Mouse (Mus musculus) heart, embryonic 13.5 days (tissue): ENCODE data around the gene Cd4. TPM values are rescaled to one million over a fixed set of nuclear protein-coding genes. Genes with fewer than 3 reads are reported as not detected.

Source experiments
- ATAC-seq: fragments of 200-750 bp; cut with Nextera tagmentation; 2 replicates; pipeline ENCODE4 v1.8.0; 2017; ENCODE audit warnings: moderate TSS enrichment; ENCODE audit not compliant: insufficient number of reproducible peaks, low FRiP score, low TSS enrichment; ENCODE audit errors: extremely low read depth
- H3K27ac ChIP-seq: fragments of 300-500 bp; sonication (generic); replicated peaks from 2 replicates; pipeline ENCODE4 v1.5.1; 2015; ENCODE audit warnings: moderate library complexity, mild to moderate bottlenecking, inconsistent platforms
- H3K27me3 ChIP-seq: fragments of 300-500 bp; sonication (generic); replicated peaks from 2 replicates; pipeline ENCODE4 v1.6.1; 2015; ENCODE audit warnings: mild to moderate bottlenecking, inconsistent platforms
- H3K36me3 ChIP-seq: fragments of 300-500 bp; sonication (generic); 2 replicates; pipeline ENCODE4 v1.6.1; 2015; ENCODE audit warnings: mild to moderate bottlenecking, inconsistent platforms
- H3K4me1 ChIP-seq: fragments of 300-500 bp; sonication (generic); 2 replicates; pipeline ENCODE4 v1.6.1; 2015; ENCODE audit warnings: inconsistent platforms
- H3K4me2 ChIP-seq: fragments of 300-500 bp; sonication (generic); 2 replicates; pipeline ENCODE4 v1.6.1; 2015; ENCODE audit warnings: inconsistent platforms, mild to moderate bottlenecking, moderate library complexity
- H3K4me3 ChIP-seq: fragments of 300-500 bp; sonication (generic); 2 replicates; pipeline ENCODE4 v1.5.1; 2015; ENCODE audit warnings: moderate library complexity, mild to moderate bottlenecking, inconsistent platforms
- H3K9ac ChIP-seq: fragments of 300-500 bp; sonication (generic); 2 replicates; pipeline ENCODE4 v1.6.1; 2015; ENCODE audit warnings: inconsistent platforms, mild to moderate bottlenecking, moderate library complexity
- H3K9me3 ChIP-seq: fragments of 300-500 bp; sonication (generic); 2 replicates; pipeline ENCODE4 v1.6.1; 2016; ENCODE audit warnings: inconsistent platforms
- WGBS: fragments of 180-500 bp; shearing (Covaris S2); methylation state at CpG from one replicate; pipeline ENCODE4 v1.1.7; 2015; ENCODE audit warnings: mixed read lengths; 5-methylcytosine and 5-hydroxymethylcytosine counted together
- polyA plus RNA-seq: library from polyadenylated mRNA; unstranded; fragments of >200 nt; fragmentation: Nextera tagmentation; extraction: Ambion mirVana; gene quantifications from 2 replicates; pipeline ENCODE4 v1.2.1, GENCODE M21; 2015

Gene Cd4
- polyA plus RNA-seq, 1 experiment from 2014 or later, result not detected

DNA sequence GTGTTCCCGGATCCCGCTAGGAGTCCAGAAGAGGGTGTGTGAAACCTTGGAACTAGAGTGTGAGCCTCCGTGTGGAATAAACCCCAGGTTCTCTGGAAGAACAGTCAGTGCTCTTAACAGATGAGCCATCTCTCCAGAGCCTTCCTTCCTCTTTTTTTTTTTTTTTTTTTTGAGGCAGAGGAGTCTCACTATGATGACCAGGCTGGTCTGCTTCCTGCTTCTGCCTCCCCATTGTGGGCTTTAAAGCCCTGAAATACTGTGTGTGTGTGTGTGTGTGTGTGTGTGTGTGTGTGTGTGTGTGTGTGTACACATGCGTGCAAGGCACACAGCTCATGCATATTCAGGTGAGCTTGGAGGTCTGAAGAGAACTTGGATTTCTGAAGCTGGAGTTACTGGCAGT is 33.5 kb upstream of the Cd4 start:
- Histone ChIP-seq H3K4me3 (no peak overlapping the region), H3K27ac (peak overlapping the region; percentile 98), H3K36me3 (no peaks in the 10 kb centered on the region), H3K9ac (peak overlapping the region; percentile 40; the same call in 1 of the 2 replicates), H3K4me1 (peaks cover 53% of the 10 kb centered on the region), H3K9me3 (no peaks in the 10 kb centered on the region), H3K4me2 (no peak overlapping the region), H3K27me3 (no peaks in the 10 kb centered on the region)
- 67% methylated on average over 4 of the region's 4 CpGs for WGBS
- no peak for ATAC-seq

DNA sequence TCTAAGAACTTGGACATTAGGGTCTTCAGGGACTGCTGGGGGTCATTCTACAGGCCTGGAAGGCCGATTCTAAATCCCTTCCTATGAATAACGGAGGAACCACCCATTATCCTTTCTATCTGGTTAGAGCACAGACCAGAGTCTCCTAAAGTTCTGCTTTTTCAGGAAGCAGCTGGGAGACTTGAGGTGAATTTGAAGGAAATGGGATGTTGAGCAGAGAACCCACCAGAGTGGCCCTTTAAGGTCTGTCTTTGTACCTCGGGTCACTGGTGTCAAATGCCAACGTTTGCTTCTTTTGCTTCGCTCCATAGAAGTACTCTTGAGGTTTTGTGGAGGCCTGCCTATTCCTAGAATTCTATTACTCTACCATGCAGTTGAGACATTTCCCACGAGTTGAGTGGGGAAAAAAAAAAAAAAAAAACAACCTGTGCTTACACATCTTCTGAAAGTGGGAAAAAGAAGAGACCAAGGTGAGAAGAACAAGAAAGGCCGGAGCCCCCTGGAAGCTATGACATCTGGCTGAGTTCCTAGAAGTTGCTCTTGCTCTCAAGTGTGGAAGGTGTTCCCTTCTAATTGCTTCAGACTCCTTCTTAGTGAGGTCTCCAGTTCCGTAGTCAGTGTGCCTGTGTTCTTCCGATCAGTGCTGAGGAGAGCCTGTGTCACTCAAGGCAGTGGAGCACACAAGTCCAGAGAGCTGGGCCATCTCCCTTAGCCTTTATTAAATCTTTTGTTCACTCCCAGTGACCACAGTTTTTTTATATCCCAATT is 32.5 kb upstream of the Cd4 start:
- Histone ChIP-seq H3K36me3 (no peaks in the 10 kb centered on the region), H3K4me2 (peak overlapping the region; percentile 100), H3K27ac (peak overlapping the region; percentile 98), H3K27me3 (no peaks in the 10 kb centered on the region), H3K9me3 (no peaks in the 10 kb centered on the region), H3K4me3 (peak overlapping the region; percentile 43), H3K9ac (peak overlapping the region; percentile 77), H3K4me1 (peaks cover 52% of the 10 kb centered on the region)
- WGBS, result 27% methylated on average over 9 of the region's 9 CpGs
- ATAC-seq, result no peak

DNA sequence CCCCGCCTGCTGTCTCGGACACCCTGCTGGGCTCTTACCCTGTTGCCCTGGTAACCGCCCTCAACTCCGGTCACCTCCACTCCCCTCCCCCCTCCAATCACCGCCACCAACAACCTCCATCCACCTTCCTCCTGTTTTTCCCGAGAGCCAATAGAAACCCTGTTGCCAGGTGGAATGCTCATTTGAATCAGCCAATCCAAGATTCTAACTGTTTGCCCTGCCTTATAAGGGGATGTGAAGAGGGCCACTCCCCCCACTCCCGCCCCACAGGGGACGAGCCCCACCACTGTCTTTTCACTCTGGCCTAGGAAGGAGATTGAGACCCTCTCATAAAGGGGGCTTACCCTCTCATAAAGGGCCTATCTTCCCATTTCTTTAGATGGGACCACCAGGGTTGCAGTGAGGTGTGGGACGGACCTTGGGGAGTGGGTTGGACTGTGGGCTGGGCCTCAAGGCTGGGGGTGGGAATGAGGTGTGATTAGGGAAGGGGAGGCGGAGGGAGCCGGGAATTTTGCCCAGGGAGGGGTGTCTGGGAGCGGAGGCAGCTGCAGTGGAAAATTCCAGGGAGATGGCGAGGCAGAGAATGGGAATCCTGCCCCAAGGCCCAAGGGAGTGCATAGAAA is 31.8 kb upstream of the Cd4 start, which contains the start of gene Ptms:
Ptms (minus strand) TSS at position 409 of the 623 bp plus-strand sequence.
- Histone ChIP-seq H3K4me1 (peaks cover 52% of the 10 kb centered on the region), H3K27ac (peak within 1 kb of the TSS; percentile 100), H3K9ac (peak within 1 kb of the TSS; percentile 100), H3K36me3 (peaks cover 3% of the 10 kb centered on the region), H3K4me3 (peak within 1 kb of the TSS; percentile 43), H3K27me3 (no peaks in the 10 kb centered on the region), H3K4me2 (peak within 1 kb of the TSS; percentile 100), H3K9me3 (no peaks in the 10 kb centered on the region)
- 2% methylated on average over 13 of the region's 13 CpGs for WGBS
- peak; percentile 75 for ATAC-seq

DNA sequence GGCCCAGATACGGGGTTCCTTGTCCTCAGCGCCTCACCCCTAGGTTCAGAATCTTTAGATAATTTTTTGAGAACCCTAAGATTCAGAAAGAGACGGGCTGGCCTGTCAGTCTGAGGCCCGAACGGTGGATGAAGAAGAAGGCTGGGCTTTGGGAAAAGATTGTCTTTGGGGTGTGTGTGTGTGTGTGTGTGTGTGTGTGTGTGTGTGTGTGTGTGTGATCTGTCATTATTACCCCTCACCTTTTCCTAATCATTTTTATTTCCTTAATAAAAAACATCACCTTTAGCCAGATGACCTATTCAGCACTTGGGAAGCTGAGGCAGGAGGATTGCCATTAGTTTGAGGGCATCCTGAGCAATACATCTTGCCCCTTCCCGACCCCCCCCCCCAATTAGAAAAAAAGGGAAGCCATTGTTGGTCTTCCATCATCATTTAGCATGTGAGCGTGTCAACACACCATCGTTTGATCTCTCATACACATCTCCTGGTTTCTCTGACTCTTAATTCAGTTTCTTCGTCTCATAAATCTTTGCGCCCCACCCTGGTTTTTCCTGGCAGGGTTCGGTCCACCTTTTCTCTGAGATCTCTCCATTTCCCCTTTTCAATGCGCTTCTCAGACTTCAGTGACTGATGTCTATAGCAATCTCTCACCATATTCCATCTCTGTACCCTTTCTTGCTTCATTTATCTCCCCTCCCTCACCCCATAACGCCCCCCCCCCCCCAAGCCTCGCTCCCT is 31.0 kb upstream of the Cd4 start:
- Histone ChIP-seq H3K4me2 (peak overlapping the region; percentile 100), H3K36me3 (peaks cover 10% of the 10 kb centered on the region), H3K9me3 (no peaks in the 10 kb centered on the region), H3K9ac (peak overlapping the region; percentile 100), H3K27ac (peak overlapping the region; percentile 100), H3K4me1 (peaks cover 58% of the 10 kb centered on the region), H3K27me3 (no peaks in the 10 kb centered on the region), H3K4me3 (peak overlapping the region; percentile 94)
- ATAC-seq, result no peak
- 27% methylated on average over 13 of the region's 14 CpGs for WGBS

DNA sequence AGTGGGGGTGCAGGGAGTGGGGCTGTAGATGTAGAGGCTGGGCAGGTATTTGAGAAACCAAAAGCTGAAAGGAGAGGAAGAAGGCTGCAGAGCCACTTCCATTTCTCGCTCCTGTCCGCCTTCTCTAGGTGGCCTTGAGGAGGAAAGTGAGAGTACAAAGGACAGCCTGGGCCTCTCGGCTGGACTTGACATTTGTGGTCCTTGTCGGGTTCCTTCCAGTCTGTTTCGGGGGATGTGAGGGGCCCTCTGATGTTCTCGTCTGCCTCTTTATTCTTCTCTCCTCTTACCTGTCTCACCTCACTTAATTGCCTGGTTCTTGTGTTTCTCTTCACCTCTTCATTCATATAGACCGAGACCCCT is 30.3 kb upstream of the Cd4 start:
- Histone ChIP-seq H3K9me3 (no peaks in the 10 kb centered on the region), H3K27ac (peak overlapping the region; percentile 100), H3K4me3 (peak overlapping the region; percentile 94), H3K27me3 (no peaks in the 10 kb centered on the region), H3K9ac (peak overlapping the region; percentile 100), H3K4me1 (peaks cover 66% of the 10 kb centered on the region), H3K4me2 (peak overlapping the region; percentile 100), H3K36me3 (peaks cover 18% of the 10 kb centered on the region)
- ATAC-seq, result no peak
- WGBS, result 11% methylated on average over 7 of the region's 7 CpGs

DNA sequence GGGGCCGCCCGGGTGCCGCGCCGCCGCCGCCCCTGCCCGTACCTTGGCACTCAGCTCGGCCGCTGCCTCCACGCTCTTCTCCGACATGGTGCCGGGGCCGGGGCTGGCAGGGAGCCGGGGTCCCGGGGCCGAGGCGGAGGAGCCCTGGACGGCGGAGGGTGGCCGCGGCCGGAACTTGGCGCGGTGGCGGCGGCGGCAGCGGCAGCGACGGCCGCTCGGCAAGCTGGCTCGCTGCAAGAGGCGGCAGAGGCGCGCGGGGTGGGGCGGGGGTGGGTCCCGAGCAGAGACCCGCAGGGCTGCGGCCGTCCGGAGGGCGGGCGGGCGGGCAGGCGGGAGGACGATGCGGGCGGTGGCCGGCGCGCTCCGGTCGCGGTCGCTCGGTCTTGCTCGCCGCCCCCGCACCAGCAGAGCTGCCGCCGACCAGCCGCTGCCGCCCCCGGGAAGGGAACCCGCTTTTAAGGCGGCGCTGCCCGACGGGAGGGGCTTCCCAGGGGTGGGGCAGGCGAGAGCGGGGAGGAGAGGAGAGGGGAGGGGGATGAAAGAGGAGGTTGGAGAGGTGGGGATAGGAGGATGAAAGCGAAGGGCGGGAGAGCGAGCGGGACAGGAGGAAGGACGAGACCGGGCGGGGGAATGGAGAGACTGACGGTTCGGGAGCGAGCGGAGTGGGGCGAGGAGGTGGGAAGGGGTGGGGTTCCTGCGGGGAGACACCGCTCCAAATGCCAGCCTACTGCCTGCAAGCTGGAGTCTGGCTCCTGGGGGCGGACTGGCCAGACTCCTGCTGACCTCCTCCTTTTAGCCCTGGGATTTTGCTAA is 29.7 kb upstream of the Cd4 start:
- under 1% methylated on average over 67 of the region's 89 CpGs for WGBS
- peak; percentile 56 for ATAC-seq
- peak overlapping the region; percentile 100 for H3K27ac ChIP-seq
- peaks cover 24% of the 10 kb centered on the region for H3K36me3 ChIP-seq
- H3K4me1 ChIP-seq, result peaks cover 67% of the 10 kb centered on the region
- H3K9ac ChIP-seq, result peak overlapping the region; percentile 100
- no peaks in the 10 kb centered on the region for H3K27me3 ChIP-seq
- peak overlapping the region; percentile 100 for H3K4me2 ChIP-seq
- H3K9me3 ChIP-seq, result no peaks in the 10 kb centered on the region
- H3K4me3 ChIP-seq, result peak overlapping the region; percentile 94

DNA sequence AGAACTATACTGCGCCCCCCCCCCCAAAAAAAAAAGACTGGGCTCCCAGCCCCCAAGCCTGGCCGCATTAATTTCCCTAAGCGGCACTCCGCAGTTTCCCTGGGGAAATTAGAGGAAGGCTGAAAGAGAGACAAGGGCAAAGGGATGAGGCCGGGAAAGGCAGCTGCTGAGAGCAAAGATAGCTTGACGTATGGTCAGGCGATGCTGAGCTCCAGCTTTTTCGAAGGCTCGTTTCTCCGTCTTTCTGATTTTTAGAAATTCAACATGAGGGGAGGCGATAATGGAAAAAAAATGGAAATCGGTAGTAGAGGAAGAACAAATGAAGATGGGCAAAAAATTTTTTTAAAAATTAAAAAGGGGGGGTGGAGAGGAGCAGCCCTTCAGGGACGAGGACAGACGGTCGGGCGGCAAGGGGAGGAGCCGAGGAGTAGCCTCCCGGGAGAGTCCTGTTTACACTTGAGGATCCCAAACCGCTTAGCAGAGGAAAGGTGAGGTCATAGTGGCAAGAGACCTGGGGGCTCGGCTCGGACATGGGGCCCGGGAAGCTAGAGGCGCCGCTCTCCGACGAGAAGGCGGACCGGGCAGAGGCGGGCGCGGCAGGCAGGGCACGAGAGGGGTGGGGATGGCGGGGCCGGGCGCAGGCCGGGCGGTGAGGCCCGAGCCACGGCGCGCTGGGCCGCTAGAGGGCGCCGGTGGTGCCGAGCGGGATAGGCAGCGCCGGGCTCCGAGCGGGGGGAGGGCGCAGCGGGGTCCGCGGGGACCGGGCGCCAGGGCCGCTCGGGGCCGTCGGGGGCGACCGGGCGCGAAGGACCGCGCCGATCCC is 28.9 kb upstream of the Cd4 start:
- H3K4me3 ChIP-seq, result peak overlapping the region; percentile 94
- H3K9me3 ChIP-seq, result no peaks in the 10 kb centered on the region
- H3K4me1 ChIP-seq, result peaks cover 68% of the 10 kb centered on the region
- peak overlapping the region; percentile 100 for H3K4me2 ChIP-seq
- no peaks in the 10 kb centered on the region for H3K27me3 ChIP-seq
- WGBS, result under 1% methylated on average over 51 of the region's 67 CpGs
- peak overlapping the region; percentile 100 for H3K27ac ChIP-seq
- peak overlapping the region; percentile 100 for H3K9ac ChIP-seq
- H3K36me3 ChIP-seq, result peaks cover 29% of the 10 kb centered on the region
- ATAC-seq, result peak; percentile 49

DNA sequence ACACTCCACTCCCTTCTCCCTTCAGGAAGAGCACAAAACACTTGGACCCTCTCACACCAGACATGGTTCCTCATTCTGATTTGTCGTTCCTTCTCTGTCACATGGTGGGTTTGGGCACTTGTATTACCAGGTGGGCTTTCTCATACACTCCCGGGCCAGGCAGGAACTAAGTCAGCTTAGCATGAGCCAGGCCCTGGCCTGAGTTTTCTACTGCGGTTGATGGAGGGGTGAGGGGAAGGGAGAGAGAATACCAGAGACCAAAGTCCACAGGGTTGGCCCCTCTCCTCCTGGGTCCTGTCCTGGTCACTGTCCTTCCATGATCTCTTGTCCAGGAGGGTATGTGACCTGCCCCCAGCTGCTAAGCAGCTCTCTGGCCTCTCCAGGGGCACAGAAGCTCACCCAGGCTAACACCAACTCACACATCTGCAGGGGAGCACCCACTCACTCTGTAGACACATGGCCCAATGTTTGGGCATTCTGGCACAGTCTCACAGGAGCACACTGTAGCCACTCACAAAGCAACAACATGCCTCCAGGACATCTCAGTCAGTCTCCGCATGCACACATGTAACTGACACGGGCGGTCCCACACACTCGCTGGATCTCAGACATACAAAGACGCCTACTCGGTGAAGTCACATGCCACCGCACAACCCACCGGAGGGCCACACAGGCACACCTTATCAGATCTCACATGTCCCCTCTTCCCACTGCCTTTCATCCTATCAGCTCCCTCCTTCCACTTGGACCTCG is 28.1 kb upstream of the Cd4 start:
- Histone ChIP-seq H3K9ac (peak overlapping the region; percentile 100), H3K36me3 (peaks cover 29% of the 10 kb centered on the region), H3K4me1 (peaks cover 68% of the 10 kb centered on the region), H3K4me3 (peak overlapping the region; percentile 94), H3K27me3 (no peaks in the 10 kb centered on the region), H3K4me2 (peak overlapping the region; percentile 100), H3K27ac (peak overlapping the region; percentile 100), H3K9me3 (no peaks in the 10 kb centered on the region)
- ATAC-seq, result no peak
- 7% methylated on average over 12 of the region's 12 CpGs for WGBS

DNA sequence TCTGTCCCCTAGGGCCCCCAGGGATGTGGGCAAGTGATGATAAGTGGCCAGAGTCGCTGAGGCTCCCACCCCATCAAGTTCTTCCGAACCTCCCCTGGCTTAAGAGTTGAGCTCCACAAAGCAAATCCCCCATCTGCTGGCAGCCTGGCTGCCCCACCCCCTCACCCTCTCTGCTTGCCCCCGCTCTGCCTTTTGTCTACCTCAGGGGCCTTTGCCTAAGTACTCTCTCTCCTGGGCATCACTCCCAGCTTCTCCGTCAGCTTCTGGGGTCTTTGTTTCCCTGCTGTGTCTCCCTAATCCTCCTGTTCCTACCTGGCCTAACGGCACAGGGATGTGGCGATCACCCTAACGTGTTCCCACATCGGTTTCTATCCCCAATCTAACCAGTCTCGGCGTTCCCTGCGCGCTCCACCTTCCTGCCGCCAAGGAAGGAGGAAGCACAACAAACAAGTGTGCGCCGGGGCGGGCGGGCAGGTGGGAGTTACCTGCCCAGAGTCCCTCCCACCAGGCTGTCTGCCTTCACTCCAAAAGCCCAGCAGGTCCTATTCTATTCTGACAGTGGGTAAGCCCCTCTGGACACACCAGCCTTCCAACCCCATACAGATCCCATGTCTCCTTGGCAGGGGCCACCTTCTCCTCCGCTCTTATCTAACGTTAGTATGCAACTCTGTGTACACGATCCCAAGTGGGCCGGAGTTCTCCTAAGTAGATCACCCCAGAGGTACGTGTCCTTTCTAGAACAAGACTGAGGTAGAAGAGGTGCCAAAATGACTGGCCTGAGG is 27.3 kb upstream of the Cd4 start:
- peaks cover 29% of the 10 kb centered on the region for H3K36me3 ChIP-seq
- peak overlapping the region; percentile 32; the same call in 1 of the 2 replicates for H3K27ac ChIP-seq
- H3K4me2 ChIP-seq, result peak overlapping the region; percentile 100
- peak overlapping the region; percentile 100 for H3K9ac ChIP-seq
- 19% methylated on average over 22 of the region's 22 CpGs for whole genome bisulfite sequencing
- H3K4me3 ChIP-seq, result peak overlapping the region; percentile 94
- peaks cover 7% of the 10 kb centered on the region for H3K27me3 ChIP-seq
- no peak for ATAC-seq
- H3K9me3 ChIP-seq, result no peaks in the 10 kb centered on the region
- peaks cover 68% of the 10 kb centered on the region for H3K4me1 ChIP-seq
